8 mouse cellular contexts compared by ENCODE assay signal in the genomic region with DNA sequence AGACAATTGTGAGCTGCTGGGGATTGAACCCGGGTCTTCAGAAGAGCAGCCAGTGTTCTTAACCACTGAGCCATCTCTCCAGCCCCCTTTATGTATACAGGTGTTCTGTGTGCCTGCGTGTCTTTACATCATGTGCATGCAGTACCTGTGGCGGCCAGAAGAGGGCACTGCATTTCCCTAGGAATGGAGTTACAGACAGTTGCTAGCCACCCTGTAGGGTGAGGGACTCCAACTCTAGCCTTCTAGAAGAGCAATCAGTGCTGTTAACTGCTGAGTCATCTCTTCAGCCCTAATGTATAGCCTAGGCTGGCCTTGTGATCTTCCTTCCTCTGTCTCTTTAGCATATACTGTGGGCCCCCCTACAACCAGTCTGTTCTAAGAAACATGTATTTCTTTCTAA. TPM values are rescaled to one million over a fixed set of nuclear protein-coding genes. Genes with fewer than 3 reads are reported as not detected.
DNase-seq lines count a peak whose midpoint lies in the region; ATAC-seq and TF ChIP-seq lines count a peak whose summit lies in the region.

No protein-coding gene starts in this region.

- no peak overlapping the region for H3K9ac ChIP-seq in liver, embryonic 11.5 days (ENCODE audit: low read depth, low read length)

- no peaks in the 10 kb centered on the region for H3K27me3 ChIP-seq in liver, embryonic 11.5 days (replicated peaks; ENCODE audit: control insufficient read depth, insufficient read depth, low read length)

- peak; percentile 63 for TF ChIP-seq CTCF in gastrocnemius, adult 2 months (IDR thresholded peaks at IDR 0.05)

- no peaks in the 10 kb centered on the region for H3K9me3 ChIP-seq in liver, embryonic 11.5 days (ENCODE audit: control insufficient read depth, low read length)

- H3K27ac ChIP-seq in gastrocnemius, adult 2 months = no peak overlapping the region
- no peak overlapping the region for H3K27ac ChIP-seq in liver, embryonic 11.5 days (ENCODE audit: low read depth, low read length)

- intact Hi-C loops in gastrocnemius, adult 2 months (cut with DNase I) = no loop called here

- no peaks in the 10 kb centered on the region for H3K36me3 ChIP-seq in liver, embryonic 11.5 days (ENCODE audit: control insufficient read depth, insufficient read depth, low read length)

- no peaks in the 10 kb centered on the region for H3K4me1 ChIP-seq in liver, embryonic 11.5 days (replicated peaks; ENCODE audit: control insufficient read depth, insufficient read depth, low read length)

- 52% methylated on average over 3 of the region's 3 CpGs for WGBS in liver, embryonic 11.5 days

- no peak overlapping the region for H3K4me3 ChIP-seq in gastrocnemius, adult 2 months
- H3K4me3 ChIP-seq in liver, embryonic 11.5 days (ENCODE audit: low read depth, low read length) = no peak overlapping the region

- peak; percentile 31; the same call in 1 of the 2 replicates for ATAC-seq in liver, embryonic 11.5 days (replicated peaks; ENCODE audit: low FRiP score)

- no peak overlapping the region for H3K4me2 ChIP-seq in liver, embryonic 11.5 days

- DNase-seq in gastrocnemius, adult 2 months = no peak
- no peak for DNase-seq in gastrocnemius, postnatal 25 days
- DNase-seq in 3T3-L1 (ENCODE audit: low read depth, low spot score) (peak; percentile 40), NIH3T3 (ENCODE audit: low read depth) (peak; percentile 45)
- DNase-seq in liver, embryonic 11.5 days (ENCODE audit: low spot score) = no peak
- DNase-seq in spleen, postnatal 4 days (ENCODE audit: low spot score in 2 of 2) = peak; percentile 66 to 88
- DNase-seq in adrenal gland, adult (ENCODE audit: inconsistent age in 2 of 2, low spot score in 1 of 2) = no peak
- DNase-seq in urinary bladder, adult 2 months (ENCODE audit: low spot score) = no peak

RNA-seq across cellular contexts. Expression of a gene that starts 36.9 kb away (rescaled TPM):
- not detected for total RNA-seq in gastrocnemius, adult 2 months (2021)
- under 1 TPM in 1 of 2 experiments, not detected in 1; 0.03 TPM for total RNA-seq in gastrocnemius, postnatal 25 days (2021)
- polyA plus RNA-seq in liver, embryonic 11.5 days (2014; fragmentation: Nextera tagmentation; extraction: Ambion mirVana) = 0.04 and 0.05 TPM in 2 replicates
- polyA plus RNA-seq in urinary bladder, adult 2 months (2012; rRNA removed) = not detected in 2 replicates

RNA-seq across cellular contexts. Expression of a gene that starts 40.8 kb away (rescaled TPM):
- total RNA-seq in gastrocnemius, adult 2 months (2021) = 1 to 10 TPM in 1 of 2 experiments, under 1 TPM in 1; 0.54 to 1.3 TPM
- total RNA-seq in gastrocnemius, postnatal 25 days (2021) = 1 to 10 TPM; 1.2 to 1.7 TPM
- 16.2 and 16.4 TPM in 2 replicates for polyA plus RNA-seq in liver, embryonic 11.5 days (2014; fragmentation: Nextera tagmentation; extraction: Ambion mirVana)
- 48.6 and 62.7 TPM in 2 replicates for polyA plus RNA-seq in urinary bladder, adult 2 months (2012; rRNA removed)

Comparison
In these comparisons a context has a peak if more than half of its experiments do, and no peak if none do; other contexts are left out.
1. DNase-seq: peak in 3T3-L1 (single experiment), NIH3T3 (single experiment) and spleen, postnatal 4 days (2 of 2); none in gastrocnemius, adult 2 months (single experiment), gastrocnemius, postnatal 25 days (single experiment), liver, embryonic 11.5 days (single experiment), adrenal gland, adult (0 of 2) and urinary bladder, adult 2 months (single experiment).